Mouse (Mus musculus) layer of hippocampus, adult 11-12 months (tissue): ENCODE measurements around the gene Zfp839.

Experiments used
- DNase-seq: peaks from one replicate; pipeline ENCODE4 v3.0.0; 2022; ENCODE audit warnings: low spot score

Gene Zfp839

DNA sequence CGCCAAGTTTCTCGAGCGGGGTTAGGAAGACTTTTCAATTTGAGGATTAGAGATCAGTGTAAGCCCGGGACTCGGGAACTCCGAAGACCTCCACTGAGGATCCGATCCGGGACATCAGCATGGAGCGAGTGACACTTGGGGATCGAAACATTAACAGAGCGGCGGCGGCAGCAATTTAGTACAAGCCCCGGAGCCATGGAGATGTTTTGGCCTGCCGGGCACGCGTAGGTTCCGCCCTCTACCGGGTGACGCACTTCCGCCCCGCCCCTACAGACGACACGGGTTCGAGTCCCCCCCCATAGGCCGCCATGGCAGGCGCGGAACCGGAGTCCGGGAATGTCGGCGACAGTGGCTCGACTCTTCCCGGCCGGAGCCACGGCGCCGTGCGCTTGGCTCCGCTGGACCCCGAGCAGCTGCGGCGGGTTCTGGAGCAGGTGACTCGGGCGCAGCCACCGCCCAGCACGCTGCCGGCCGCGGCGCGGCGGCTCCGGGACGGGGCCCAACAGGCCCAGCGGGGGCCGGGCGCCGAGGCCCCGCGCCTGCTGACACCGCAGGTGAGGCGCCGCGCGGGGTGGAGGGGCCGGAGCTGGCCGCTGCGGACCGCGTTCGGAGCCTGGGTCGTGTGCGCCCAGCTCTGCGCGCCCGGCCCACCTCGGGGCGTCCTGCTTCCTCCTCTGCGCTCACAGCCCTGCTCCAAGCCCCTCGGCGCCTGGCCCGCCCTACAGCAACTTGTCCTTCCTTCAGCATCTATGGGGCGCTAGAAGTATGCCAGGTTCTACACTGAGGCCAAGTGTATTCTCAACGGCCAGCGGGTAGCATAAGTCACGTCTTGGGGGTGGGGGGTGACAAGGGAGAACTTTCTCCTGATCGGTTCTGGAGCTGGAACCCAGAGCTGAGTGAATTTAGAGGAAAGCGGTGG is at the start of gene Zfp839:
Gene Zfp839, plus strand, starts transcription at position 244 of the 919 bp plus-strand sequence.
- DNase-seq: peak; percentile 88

DNA sequence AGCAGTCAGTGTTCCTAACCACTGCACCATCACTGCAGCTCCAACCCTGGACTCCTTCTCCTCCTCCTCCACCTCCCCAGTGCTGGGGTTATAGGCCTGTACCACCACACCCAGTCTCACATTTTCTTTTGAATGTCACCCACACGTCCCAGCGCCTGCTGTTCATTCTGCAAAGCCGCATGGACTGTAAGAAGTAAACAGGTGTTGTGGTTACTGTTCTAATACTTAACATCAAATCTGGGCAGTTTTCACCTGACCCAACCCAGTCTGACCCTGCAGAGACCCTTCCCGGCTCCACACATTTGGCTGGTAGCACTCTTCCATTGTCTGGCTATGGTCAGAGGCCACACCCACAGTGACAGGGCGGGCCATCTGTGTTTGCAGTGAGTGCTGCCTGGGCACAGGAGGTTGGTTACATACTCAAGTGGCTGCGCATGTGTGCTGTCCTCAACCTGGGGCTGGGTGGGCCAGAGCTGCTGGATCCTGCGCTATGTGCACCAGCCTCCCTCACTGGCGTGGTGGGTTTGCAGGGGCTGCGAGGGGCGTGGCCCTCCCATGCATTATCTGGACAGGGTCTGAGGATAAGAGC is 48.1 kb upstream of the Zfp839 start:
- no peak for DNase-seq

DNA sequence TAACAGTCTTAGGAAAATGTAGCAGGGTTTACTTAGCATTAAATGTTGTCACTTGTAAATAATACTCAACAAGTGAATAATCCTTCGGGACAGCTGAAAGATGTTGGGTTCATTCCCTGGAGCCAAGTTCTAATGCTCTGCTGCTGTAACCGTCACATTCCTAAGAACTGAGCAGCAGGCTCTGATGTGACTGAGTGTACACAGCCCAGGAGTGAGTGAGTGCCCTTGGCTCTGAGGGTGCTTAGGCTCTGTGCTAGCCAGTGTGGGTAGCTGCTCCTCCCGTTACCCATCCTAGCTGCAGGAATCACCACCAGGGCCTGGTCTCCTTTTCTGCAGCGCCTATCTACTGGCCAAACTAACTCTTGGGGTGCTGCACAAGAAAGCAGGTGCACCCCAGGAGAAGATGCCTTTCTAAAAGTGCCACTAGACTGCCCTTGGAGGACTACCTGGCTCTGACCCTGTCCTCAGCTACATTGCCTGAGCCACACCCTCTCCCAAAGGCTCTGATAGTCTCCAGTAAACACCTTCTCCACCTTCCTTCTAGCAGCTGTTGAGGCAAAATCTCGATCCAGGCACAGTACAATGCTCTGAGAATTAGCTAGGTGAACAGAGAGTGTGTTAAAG is 47.3 kb upstream of the Zfp839 start:
- no peak for DNase-seq

DNA sequence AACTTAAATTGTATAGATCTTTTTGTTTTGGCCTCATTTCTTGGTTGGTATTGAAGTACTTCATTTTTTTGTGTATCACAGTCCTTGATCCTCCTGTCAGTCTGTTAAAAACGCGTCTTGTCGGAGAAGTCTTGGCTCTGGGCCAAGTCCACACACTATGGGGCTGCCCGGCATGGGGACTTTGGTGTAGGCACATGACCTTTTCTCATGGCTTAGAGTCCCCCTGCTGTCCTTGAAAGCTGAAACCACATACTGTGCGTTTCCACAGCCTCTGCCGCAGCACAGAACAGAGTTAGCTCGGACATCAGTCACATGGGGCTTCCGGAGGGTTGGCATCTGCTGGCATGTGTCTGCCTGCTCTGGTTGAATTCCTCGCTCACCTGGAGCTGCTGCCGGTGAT is 45.8 kb upstream of the Zfp839 start:
- no peak for DNase-seq

DNA sequence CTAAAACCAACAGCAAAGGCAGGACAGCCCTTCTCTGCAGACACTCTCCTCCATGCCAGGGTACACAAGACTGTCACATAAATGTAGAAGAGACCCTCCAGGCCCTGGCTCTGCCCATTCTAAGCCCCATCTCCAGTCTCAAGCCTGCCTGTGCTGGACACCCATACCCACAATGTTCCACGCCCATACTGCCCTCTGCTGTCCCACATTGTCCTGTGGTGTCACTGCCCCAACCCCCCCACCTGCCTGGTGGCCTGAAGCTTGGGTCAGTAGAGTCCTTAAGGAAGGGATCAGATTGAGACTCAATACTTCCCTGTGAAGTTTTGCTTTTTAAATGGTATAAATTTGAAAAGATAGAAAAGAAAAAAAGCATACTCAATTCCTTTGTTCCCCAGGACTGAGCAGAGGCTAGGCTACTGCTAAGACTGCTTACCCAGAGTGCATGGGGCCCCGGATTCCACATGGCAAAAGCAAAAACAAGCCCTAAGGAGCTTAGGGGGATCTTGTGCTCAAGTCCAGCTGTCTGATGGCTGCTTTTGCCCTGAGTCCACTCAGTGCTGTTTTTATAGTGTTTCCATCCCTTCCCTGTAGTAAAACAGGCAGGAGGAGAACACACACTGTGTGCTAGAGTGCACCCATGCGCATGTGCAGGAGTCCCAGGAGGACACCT is 43.6 kb upstream of the Zfp839 start:
- peak; percentile 71 for DNase-seq

DNA sequence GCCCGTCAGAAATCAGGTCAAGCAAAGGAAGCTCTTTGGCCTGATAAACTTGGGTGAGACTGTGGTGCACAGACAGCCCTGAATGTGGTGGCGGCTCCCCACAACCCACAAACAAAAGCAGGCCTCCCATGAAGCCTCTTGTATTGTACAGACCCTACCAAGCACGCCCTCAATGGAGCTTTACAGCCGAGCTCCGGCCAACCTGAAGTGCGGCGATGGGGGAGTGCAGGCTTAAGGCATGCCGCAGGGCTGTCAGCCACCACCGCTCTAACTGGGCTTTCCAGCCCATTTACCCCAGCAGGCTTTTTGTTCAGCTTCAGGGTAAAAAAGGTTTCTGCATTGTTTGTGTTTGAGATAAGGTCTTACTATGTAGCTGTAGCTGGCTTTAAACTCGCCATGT is 41.6 kb upstream of the Zfp839 start:
- no peak for DNase-seq

DNA sequence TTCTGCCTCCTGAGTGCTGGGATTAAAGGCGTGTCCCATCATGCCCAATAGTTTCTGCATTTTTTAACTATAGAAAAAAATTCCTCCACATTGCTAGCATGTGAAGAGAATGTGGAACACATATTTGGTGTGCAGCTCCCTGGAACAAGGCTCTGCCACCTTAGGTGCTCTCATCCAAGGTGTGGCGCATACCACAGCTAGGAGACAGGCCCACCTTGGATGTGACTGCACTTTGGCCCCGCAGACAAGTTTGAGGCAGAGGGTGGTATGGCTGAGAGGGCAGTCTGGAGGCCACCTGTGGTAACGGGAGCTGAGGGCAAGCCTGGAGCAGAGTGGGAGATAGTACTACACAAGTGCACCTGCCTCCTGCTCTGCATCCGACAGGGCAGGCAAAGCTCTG is 41.2 kb upstream of the Zfp839 start:
- no peak for DNase-seq

DNA sequence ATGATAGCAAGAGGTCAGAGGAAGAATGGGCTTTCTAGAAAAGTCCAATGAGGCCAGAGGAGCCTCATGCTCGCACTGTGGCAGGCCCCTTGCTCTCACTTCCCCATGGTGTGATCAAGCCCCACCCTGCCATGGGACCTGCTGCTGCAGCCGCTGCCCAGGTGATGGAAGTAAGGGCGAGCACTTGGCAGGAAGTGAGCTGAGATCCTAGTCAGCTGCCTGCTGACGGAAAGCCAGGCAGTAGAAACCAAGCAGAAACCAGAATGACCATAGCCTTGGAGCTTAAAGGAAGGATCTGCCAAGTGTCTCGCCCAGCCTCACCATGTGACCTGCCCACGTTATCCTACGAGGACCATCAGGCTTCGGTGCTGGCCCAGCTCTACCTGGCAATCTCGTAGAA is 36.9 kb upstream of the Zfp839 start:
- DNase-seq: no peak

DNA sequence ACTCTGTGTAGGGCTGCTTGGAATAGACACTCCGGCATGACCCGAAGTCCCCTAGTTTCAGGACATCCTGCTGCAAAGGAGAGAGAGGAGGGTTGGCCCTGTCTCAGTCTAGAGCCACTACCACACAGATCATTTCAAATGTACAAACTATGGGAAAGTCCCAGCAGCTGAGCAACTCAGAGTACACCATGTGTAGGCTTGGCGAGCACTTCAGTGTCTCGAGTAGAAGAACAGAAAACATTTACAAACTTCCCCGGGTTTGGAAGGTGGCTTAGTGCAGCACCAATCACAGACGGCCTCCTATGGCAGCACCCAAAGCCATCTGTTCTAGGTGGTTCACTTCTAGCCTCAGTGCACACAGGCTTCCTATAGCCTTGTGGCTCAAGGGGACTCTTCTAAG is 36.4 kb upstream of the Zfp839 start:
- DNase-seq: no peak

DNA sequence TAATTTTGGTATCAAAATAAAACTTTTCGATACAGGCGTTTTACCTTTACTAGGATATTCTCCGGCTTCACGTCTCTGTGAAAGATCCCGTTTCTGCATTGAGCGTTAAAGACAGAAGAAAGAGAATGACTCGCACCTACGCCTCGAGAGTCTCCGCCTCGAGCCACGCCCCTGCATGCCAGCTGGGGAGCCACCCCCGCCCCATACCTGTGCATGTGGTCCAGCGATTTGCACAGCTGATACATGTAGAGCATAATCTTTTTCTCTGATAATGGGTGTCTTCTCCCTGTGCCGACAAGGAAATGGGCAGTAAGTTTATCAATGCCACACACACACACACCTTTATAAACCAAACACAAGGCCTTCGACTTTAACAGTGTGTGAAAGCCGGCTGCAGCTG is 35.1 kb upstream of the Zfp839 start:
- no peak for DNase-seq

DNA sequence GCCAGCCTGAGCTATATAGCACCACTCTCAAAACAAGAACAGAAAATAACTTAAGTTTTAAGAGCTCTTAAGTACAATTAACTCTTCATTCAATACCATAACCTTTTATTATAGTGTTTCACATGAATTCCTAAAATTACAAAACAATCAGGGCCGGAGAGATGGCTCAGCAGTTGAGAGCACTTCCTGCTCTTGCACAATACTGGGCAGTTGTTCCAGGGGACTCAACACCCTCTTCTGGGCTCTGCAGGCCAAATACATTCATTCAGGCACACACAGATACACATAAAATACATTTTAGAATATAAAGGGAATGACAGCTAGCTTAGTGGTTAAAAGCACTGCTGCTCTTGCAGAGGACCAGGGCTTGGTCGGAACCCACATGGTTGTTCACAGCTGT is 33.2 kb upstream of the Zfp839 start:
- DNase-seq: no peak

DNA sequence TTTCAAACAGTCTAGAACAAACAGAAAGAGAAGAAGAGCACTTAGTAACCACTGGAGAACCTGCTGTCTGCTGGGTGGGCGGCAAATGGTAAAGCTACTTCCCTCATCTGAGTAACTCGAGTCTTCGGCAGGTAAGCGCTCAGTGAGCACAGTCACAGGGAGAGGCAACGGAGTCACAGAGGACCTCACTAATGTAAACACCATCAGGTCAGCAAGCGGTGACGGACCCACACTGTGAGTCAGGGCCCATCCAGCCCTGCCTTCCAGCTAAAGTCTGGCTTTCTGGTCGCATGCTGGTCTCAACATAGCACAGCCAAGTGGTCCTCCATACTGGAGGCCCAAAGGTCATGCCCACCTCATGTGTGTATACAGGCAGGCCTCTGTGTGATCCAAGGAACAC is 30.7 kb upstream of the Zfp839 start:
- DNase-seq: no peak

DNA sequence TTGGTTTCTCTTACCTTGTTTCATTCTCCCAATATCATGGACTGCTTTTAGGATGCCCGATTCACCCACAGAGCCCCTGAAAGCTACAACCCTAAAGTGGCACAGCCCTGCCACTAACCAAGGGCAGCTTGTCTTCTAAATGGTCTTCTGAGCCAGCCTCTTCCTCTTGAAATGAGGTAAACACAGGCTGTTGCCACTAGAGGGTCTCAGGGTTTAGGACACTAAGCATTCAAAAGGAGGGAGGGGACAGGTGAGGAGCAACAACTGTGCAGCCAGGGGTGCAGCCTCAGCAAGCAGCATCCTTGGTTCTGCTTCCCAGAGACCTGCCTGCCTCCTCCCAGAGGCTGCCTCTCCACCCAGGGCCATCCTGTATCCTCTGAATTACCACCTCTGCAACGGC is 28.3 kb upstream of the Zfp839 start:
- no peak for DNase-seq

DNA sequence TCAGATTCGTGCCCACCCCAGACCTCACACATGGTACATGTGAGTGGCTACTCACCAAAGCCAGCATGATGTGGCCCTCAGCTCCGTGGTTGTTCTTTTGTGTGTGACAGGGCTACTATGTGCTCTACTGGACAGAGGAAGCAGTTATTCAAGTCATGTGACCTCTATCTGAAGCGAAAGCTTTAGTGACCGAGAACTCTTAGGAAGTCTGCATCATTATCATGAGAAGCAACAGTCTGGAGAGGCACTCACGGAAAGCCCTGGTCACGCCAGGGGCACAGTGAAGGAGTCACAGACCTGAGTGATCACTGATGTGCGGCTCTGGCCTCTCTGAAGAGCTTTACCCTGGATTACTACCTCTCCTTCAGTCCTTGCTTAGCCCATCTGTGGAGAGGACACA is 27.7 kb upstream of the Zfp839 start:
- DNase-seq: no peak

DNA sequence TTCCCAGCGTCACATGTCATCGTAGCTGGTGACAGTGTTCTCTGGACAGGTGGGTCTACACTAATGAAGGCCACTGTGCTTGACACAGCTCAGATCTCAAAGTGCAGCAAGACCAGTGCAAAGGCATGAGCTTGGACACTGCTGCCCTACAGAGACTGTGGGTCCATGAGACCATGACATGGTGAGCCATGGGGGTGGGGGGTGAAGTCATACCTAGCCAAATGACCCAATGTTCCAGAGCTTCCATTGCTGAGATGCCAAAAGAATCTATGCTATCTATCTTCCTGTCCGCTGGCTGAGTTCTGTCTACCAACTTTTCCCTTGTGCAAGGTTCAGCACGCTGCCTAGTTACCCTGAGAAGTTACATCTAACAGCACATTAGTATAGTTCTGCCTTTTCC is 21.1 kb upstream of the Zfp839 start:
- DNase-seq: no peak

DNA sequence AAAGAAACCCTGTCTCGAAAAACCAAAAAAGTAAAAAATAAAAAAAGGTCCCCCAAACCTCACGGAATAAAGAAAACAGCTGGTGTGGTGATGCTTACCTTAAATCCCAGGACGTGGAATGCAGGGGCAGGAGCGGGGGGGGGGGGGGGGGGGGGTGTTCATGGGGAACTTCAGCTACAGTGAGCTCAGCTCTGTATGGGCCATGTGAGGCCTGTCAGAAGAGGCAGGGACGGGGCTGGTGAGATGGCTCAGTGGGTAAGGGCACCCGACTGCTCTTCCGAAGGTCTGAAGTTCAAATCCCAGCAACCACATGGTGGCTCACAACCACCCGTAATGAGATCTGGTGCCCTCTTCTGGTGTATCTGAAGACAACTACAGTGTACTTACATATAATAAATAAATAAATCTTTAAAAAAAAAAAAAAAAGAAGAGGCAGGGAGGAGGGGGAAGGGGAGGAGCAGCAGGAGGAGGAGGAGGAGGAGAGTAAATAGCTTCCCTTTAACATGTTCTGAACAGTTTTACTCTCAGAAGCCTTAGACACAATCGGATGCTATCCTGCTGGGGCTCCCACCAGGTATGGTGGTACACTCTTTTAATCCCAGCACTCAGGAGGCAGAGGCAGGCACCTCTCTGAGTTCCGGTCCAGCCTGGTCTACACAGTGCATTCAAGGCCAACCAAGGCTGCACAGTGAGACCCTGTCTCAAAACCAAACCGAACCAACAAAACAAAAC is 19.6 kb upstream of the Zfp839 start:
- DNase-seq: no peak

DNA sequence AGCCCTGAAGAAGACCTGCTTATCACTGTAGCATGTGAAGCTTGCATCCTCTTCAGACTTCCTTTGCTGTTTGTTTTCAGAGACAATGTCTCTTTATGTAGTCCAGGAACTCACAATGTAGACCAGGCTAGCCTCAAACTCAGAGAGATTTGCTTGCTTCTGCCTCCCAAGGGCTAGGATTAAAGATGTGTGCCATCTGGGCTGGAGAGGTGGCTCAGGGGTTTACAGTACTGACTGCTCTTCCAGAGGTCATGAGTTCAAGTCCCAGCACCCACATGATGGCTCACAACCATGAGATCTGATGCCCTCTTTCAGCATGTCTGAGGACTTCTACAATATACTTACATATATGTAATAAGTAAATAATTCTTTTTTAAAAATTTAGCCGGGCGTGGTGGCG is 14.9 kb upstream of the Zfp839 start:
- no peak for DNase-seq

DNA sequence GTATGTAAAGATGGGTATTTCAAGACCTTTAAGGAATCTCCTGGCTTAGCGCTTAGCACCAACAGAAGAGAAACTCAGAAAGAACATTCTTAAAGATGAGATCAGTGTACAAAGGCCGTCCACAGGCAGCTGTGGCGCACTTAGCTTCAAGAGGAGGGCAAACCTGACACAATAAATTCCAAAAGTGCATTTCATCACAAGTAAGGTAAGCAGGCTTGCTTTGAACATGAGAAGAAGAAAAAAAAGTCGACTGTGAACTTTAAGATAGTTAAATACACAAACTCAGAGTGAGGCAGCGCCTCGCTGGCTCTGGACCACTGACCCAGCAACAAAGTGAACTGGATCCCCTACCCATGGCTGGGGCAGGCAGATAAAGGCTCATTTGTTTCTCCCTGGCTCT is 13.3 kb upstream of the Zfp839 start:
- DNase-seq: no peak

DNA sequence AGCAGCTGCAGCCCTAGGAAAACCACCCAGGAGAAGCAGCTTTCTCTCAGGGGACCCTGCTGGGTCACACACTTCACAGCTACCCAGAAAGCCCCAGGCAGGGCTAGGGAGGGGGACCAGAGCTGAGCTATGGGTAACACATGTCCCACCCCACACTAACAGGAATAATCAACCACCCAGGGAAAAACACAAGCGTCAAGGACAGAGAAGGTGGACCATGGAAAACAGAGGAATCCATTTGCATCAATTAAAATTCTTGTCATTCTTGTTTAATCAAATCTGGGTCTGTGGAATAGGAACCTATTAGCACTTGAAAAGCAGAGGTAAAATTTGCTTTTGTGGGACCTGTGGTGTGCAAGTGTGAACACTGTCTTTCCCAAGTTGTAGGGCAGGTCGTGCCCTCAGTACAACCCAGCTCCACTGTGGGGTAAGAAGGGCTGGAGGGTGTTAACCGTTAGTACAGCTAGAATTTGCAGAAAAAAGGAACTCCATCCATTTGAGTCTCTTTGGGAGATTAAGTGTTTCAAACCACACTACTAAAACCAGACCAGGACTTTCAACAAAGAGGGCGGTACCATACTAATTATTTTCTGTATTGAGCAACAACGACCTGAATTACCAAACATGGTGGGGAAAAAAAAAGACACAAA is 12.7 kb upstream of the Zfp839 start:
- no peak for DNase-seq

DNA sequence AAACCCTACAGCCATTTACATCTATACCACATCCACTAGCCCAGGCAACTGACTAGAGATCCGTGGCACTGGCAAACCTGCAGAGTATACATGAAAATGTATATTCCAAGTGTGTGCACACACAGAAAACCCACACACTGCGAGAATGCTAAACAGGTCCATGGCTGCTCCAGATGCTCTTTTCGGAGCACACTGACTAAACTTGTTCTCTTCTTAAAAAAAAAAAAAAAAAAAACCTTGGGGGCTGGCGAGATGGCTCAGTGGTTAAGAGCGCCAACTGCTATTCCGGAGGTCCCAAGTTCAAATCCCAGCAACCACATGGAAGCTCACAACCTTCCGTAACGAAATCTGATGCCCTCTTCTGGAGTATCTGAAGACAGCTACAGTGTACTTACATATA is 12.2 kb upstream of the Zfp839 start:
- DNase-seq: no peak

DNA sequence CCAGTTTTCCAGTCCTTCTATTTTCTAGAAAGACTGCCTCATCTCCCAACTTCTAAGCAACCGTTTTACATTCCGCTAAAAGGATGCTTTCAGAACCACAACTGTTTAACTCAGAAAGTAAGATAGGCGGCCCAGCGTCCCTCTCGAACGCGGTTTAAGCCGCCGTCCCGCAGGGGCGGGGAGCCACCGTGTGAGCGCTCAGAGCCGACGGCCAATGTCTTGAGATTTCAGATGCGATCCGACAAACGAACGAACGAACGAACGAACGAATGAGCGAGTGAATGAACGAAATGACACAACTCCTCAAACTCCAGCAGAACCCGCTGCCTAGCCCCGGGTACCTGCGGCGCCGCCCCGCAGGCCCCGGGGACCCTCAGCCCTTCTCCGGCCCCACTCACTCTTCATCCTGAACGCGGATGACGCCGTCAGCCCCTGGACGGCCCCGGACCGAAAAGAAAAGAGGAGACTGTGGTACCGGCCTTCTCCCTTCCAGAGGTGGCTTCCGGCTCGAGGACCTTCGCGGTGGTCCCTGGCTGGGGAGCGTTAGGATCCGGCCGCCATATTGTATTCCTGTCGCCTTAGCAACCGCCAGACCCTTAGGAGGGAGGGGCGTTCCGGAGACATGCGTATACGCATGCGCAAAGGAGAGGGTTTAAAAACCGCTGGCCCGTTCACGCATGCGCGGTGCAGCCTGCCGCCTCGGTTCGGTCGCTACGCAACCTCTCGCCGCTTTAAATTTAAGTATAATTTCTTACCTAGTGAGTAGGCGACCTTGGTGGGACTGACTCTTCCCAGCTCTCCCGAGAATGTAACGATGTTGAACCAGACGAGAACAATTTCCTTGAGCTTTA is 9.5 kb upstream of the Zfp839 start, which contains the start of gene Mok:
Gene Mok, minus strand, starts transcription at position 592 of the 851 bp plus-strand sequence.
- peak; percentile 94 for DNase-seq
